Mouse (Mus musculus) midbrain, embryonic 15.5 days (tissue): ENCODE measurements around the gene Spo11. TPM values are rescaled to one million over a fixed set of nuclear protein-coding genes. Genes with fewer than 3 reads are reported as not detected.

Experiments
- ATAC-seq: fragments of 200-750 bp; cut with Nextera tagmentation; replicated peaks from 2 replicates; pipeline ENCODE4 v1.8.0; 2017; ENCODE audit warnings: moderate TSS enrichment
- H3K27ac ChIP-seq: fragments of 300-500 bp; sonication (generic); 2 replicates; pipeline ENCODE4 v1.5.1; 2015; ENCODE audit warnings: mild to moderate bottlenecking, inconsistent platforms
- H3K27me3 ChIP-seq: fragments of 300-500 bp; sonication (generic); replicated peaks from 2 replicates; pipeline ENCODE4 v1.6.1; 2015; ENCODE audit warnings: inconsistent platforms
- H3K36me3 ChIP-seq: fragments of 300-500 bp; sonication (generic); replicated peaks from 2 replicates; pipeline ENCODE4 v1.6.1; 2015; ENCODE audit warnings: inconsistent platforms
- H3K4me1 ChIP-seq: fragments of 300-500 bp; sonication (generic); 2 replicates; pipeline ENCODE4 v1.6.1; 2015; ENCODE audit warnings: inconsistent platforms
- H3K4me2 ChIP-seq: fragments of 300-500 bp; sonication (generic); 2 replicates; pipeline ENCODE4 v1.6.1; 2015; ENCODE audit warnings: inconsistent platforms, mild to moderate bottlenecking, moderate library complexity
- H3K4me3 ChIP-seq: fragments of 300-500 bp; sonication (generic); 2 replicates; pipeline ENCODE4 v1.5.1; 2015; ENCODE audit warnings: mild to moderate bottlenecking, inconsistent platforms
- H3K9ac ChIP-seq: fragments of 300-500 bp; sonication (generic); 2 replicates; pipeline ENCODE4 v1.6.1; 2015; ENCODE audit warnings: mild to moderate bottlenecking, inconsistent platforms
- H3K9me3 ChIP-seq: fragments of 300-500 bp; sonication (generic); 2 replicates; pipeline ENCODE4 v1.6.1; 2016; ENCODE audit warnings: inconsistent platforms
- whole genome bisulfite sequencing: fragments of 180-500 bp; shearing (Covaris S2); methylation state at CpG from one replicate; pipeline ENCODE4 v1.1.7; 2015; ENCODE audit warnings: mixed read lengths; 5-methylcytosine and 5-hydroxymethylcytosine counted together
- polyA plus RNA-seq: library from polyadenylated mRNA; unstranded; fragments of >200 nt; fragmentation: Nextera tagmentation; extraction: Ambion mirVana; gene quantifications from 2 replicates; pipeline ENCODE4 v1.2.1, GENCODE M21; 2015

The Spo11 gene
- polyA plus RNA-seq, 1 experiment from 2014 or later = 1.4 TPM

DNA sequence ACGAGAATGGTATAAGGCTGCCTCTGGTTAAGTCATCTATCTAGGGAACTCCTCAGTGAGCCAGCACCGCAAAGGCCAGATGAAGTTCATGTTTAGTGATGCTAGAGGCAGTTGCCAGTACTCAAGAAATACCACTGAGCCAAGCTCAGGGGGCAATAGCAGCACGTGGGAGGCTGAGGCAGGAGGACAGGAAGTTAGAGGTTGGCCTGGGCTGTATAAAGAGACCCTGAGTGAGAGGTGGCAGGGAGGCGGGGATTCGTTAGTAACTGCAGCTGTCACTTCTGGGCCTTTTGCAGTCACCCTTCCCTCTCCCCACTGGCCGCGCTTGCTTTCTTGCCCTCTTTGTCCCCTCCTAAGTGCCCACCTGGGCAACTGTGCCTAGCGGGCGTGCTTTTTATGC, 41.8 kb downstream of the Spo11 start:
- Histone ChIP-seq H3K4me3 (peak overlapping the region; percentile 35), H3K9ac (no peak overlapping the region), H3K27ac (no peak overlapping the region), H3K4me2 (peak overlapping the region; percentile 73), H3K9me3 (no peaks in the 10 kb centered on the region), H3K4me1 (peaks cover 33% of the 10 kb centered on the region), H3K36me3 (0 out of 2 replicates have a peak, but pooled peaks cover 9% of the 10 kb centered on the region), H3K27me3 (peaks cover 28% of the 10 kb centered on the region)
- ATAC-seq = no peak
- 13% methylated on average over 9 of the region's 9 CpGs for WGBS

DNA sequence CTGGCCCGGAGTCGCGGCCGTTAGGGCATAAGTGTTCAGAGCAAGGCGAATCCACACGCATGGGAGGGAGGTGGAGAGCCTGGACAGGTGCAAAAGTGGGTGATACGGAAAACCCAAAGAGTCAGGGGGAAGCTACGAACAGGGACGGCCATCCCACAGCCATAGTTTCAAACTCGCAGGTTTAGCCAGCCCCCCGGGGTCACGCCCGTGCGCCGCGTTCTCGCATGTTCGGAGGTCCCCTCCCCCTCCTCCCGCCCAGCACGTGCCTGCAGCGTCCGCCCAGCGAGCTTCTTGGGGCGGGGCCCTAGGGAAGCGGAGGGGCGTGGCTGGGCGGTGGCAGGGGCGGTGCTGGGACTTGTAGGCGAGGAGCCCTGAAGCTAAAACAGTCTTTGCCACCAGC, 42.3 kb downstream of the Spo11 start:
- WGBS = 1% methylated on average over 29 of the region's 29 CpGs

DNA sequence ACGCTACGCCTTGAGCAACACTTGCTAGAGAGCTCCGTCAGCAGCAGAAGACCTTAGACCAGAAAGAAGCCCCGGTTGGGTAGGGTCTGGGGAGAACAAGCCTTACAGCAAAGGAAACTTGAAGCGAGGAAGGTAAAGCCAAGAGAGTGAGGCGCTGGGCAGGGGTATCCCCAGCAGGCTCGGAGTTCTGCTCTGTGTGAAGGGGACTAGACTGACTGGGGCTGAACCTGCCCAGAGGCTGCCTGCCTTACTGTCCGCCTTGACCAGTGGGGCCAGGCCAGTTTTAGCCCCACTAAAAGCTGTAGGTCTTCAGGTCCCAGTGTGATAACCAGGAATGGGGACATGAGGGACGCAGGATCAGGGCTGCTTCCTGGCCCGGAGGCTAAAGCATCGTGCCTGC, 42.9 kb downstream of the Spo11 start, which contains the start of gene Rbm38:
TSS of gene Rbm38 (plus strand) at position 69 of the 400 bp plus-strand sequence.
- ATAC-seq = no peak
- Histone ChIP-seq H3K4me1 (peaks cover 44% of the 10 kb centered on the region), H3K4me2 (peak within 1 kb of the TSS; percentile 73), H3K9ac (0 out of 2 replicates have a peak within 1 kb of the TSS, but pooled peaks have one; percentile 5), H3K36me3 (0 out of 2 replicates have a peak, but pooled peaks cover under 1% of the 10 kb centered on the region), H3K4me3 (peak within 1 kb of the TSS; percentile 79), H3K27ac (no peak within 1 kb of the TSS), H3K27me3 (peaks cover 28% of the 10 kb centered on the region), H3K9me3 (no peaks in the 10 kb centered on the region)
- 24% methylated on average over 11 of the region's 11 CpGs for WGBS

More for the DNA sequence above, 42.3 kb downstream of the Spo11 start:
- H3K4me1 ChIP-seq = peaks cover 38% of the 10 kb centered on the region
- H3K36me3 ChIP-seq = 0 out of 2 replicates have a peak, but pooled peaks cover 5% of the 10 kb centered on the region
- H3K9ac ChIP-seq = 0 out of 2 replicates have a peak overlapping the region, but pooled peaks have one; percentile 5
- peak overlapping the region; percentile 35 for H3K4me3 ChIP-seq
- ATAC-seq = peak; percentile 22; the same call in 1 of the 2 replicates
- no peak overlapping the region for H3K27ac ChIP-seq
- no peaks in the 10 kb centered on the region for H3K9me3 ChIP-seq
- peaks cover 28% of the 10 kb centered on the region for H3K27me3 ChIP-seq
- peak overlapping the region; percentile 73 for H3K4me2 ChIP-seq

DNA sequence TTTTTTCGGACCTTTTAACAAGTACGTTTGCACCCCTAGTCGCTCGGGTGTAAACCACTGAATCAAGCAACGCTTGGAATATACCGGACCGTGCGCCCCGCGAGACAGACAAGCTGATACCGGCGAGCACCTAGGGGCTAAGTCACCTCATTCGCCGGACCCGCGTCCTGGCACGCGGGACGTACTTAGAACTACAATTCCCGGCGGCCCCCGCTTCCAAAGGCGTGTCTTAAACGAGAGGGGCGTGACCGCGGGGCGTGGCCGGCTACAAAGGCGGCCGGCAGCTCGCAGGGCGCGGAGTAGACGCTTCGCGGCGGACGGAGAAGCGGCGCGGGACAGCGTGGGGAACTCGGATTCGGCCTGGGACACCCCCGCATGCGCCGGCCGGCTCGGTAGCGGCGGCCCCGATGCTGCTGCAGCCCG, 44.1 kb downstream of the Spo11 start:
- no peaks in the 10 kb centered on the region for H3K36me3 ChIP-seq
- peak; percentile 87 for ATAC-seq
- H3K4me1 ChIP-seq = peaks cover 48% of the 10 kb centered on the region
- peaks cover 28% of the 10 kb centered on the region for H3K27me3 ChIP-seq
- under 1% methylated on average over 51 of the region's 54 CpGs for WGBS
- H3K9ac ChIP-seq = peak overlapping the region; percentile 64
- peak overlapping the region; percentile 79 for H3K4me3 ChIP-seq
- peak overlapping the region; percentile 59 for H3K4me2 ChIP-seq
- H3K27ac ChIP-seq = peak overlapping the region; percentile 61
- no peaks in the 10 kb centered on the region for H3K9me3 ChIP-seq

DNA sequence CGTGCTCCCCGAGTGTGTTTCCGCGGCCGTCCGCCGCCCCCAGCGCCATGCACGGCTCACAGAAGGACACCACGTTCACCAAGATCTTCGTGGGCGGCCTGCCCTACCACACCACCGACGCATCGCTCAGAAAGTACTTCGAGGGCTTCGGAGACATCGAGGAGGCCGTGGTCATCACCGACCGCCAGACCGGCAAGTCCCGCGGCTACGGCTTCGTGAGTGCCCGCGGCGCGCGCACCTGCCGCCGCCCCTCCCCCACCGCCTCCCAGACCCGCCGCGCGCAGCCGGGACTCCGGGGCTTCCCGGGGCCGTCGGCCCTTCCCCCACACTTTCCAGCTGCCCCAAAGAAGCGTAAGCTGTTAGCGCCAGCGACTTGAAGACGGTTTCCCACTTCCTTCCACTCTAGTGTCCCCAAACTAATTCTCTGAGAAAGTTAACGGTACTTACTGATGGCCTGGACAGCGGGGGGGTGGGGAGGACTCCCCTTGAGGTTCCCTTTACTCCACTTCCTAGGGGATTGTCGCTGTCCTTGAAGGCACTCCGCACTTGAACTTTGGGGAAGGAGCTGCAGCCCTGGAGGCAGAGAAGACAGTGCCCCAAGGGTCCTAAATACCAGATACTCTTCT, 44.7 kb downstream of the Spo11 start:
- Histone ChIP-seq H3K4me2 (peak overlapping the region; percentile 59), H3K27me3 (peaks cover 28% of the 10 kb centered on the region), H3K27ac (peak overlapping the region; percentile 61), H3K36me3 (no peaks in the 10 kb centered on the region), H3K4me1 (peaks cover 51% of the 10 kb centered on the region), H3K9me3 (no peaks in the 10 kb centered on the region), H3K9ac (peak overlapping the region; percentile 64), H3K4me3 (peak overlapping the region; percentile 79)
- WGBS = under 1% methylated on average over 51 of the region's 51 CpGs
- peak; percentile 63 for ATAC-seq

DNA sequence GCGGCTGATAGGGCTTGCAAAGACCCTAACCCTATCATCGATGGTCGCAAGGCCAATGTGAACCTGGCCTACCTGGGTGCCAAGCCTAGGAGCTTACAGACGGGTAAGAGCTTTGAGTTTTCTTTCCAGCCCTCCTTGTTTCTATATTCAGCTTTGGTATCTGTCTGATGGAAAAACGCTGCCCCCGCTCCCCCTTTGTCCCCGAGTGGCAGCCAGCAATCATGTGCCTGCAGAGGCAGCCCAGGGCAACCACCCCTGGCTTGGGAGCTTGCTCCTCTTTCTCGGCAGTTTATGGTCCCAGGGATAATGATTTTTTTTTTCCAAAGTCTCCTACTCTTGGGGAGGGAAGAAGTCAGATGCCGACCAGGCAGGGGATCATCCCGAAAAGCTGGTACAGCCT, 45.3 kb downstream of the Spo11 start:
- ATAC-seq = no peak
- peak overlapping the region; percentile 59 for H3K4me2 ChIP-seq
- peaks cover 51% of the 10 kb centered on the region for H3K4me1 ChIP-seq
- no peaks in the 10 kb centered on the region for H3K9me3 ChIP-seq
- H3K4me3 ChIP-seq = peak overlapping the region; percentile 79
- peak overlapping the region; percentile 64 for H3K9ac ChIP-seq
- no peak overlapping the region for H3K27ac ChIP-seq
- WGBS = 21% methylated on average over 10 of the region's 10 CpGs
- no peaks in the 10 kb centered on the region for H3K36me3 ChIP-seq
- H3K27me3 ChIP-seq = peaks cover 28% of the 10 kb centered on the region

DNA sequence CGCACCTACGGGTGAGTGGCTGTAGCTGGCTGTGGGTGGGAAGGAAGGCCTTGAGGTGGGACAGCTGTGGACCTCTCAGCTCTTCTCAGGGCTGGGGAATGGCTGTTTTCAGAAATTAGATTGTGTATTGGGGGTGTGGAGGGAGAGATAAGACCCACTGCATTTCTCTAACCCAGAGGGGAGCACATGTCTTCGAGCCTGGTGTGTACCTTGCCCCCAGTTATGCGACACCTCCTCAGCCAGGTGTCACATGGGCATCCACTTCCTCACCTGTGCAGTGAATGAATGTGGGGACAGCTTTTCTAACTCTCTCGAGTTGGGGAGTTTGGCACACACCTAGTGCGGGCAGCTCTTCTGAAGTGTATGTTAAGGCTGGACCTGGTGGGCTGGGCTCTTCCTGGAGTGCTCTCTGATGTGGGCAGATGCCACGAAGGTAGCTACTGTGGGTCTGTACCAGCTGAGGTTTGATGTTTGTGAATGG, 45.9 kb downstream of the Spo11 start:
- peak overlapping the region; percentile 59 for H3K4me2 ChIP-seq
- H3K9ac ChIP-seq = no peak overlapping the region
- H3K27me3 ChIP-seq = peaks cover 28% of the 10 kb centered on the region
- WGBS = 82% methylated on average over 7 of the region's 7 CpGs
- 0 out of 2 replicates have a peak overlapping the region, but pooled peaks have one; percentile 79 for H3K4me3 ChIP-seq
- no peaks in the 10 kb centered on the region for H3K9me3 ChIP-seq
- no peak for ATAC-seq
- no peaks in the 10 kb centered on the region for H3K36me3 ChIP-seq
- no peak overlapping the region for H3K27ac ChIP-seq
- H3K4me1 ChIP-seq = peaks cover 53% of the 10 kb centered on the region

DNA sequence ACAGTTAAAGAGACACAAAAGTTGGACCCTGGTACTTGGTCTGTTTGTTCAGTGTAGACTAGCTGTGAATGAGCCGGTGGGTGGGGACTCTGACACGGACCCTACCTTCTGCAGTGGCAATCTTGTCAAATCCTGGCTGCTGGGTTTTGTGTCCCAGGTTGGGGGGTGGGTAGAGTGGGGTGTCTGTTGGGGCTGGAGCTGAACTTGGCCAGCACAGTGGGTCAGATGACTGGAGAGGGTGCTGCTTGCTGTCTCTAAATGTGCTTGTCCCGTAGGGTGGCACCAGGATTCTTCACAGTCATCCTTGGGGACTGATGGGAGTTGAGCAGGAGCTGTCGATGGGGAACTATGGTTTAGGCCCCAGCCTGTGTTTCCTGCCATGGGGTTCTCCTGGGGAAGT, 46.5 kb downstream of the Spo11 start:
- Histone ChIP-seq H3K27ac (no peak overlapping the region), H3K9ac (no peak overlapping the region), H3K4me2 (no peak overlapping the region), H3K4me3 (no peak overlapping the region), H3K4me1 (peaks cover 53% of the 10 kb centered on the region), H3K27me3 (peaks cover 23% of the 10 kb centered on the region), H3K9me3 (no peaks in the 10 kb centered on the region), H3K36me3 (no peaks in the 10 kb centered on the region)
- ATAC-seq = no peak
- 84% methylated on average over 4 of the region's 4 CpGs for WGBS

DNA sequence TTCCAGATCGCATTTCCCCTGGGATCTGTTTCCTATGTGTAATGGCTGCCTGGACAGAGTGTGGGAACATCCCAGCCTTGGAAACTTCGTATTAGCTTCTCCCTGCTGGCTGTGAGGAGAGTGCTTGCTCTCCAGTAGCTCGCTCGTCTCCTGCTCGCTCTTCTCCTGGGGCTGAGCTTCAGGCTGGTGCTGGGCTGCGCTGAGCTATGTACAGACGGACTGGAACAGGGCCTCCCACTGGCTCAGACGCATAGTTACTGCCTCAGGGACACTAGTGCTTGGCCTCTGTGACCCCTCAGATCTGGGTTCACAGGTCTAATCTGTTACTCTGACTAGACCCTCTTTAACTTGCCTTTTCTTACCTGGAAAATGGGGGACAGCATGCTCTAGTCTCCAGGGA, 46.9 kb downstream of the Spo11 start:
- Histone ChIP-seq H3K4me3 (no peak overlapping the region), H3K36me3 (no peaks in the 10 kb centered on the region), H3K4me1 (peaks cover 53% of the 10 kb centered on the region), H3K27me3 (peaks cover 18% of the 10 kb centered on the region), H3K9ac (no peak overlapping the region), H3K27ac (no peak overlapping the region), H3K4me2 (no peak overlapping the region), H3K9me3 (no peaks in the 10 kb centered on the region)
- no peak for ATAC-seq
- WGBS = 77% methylated on average over 8 of the region's 8 CpGs

DNA sequence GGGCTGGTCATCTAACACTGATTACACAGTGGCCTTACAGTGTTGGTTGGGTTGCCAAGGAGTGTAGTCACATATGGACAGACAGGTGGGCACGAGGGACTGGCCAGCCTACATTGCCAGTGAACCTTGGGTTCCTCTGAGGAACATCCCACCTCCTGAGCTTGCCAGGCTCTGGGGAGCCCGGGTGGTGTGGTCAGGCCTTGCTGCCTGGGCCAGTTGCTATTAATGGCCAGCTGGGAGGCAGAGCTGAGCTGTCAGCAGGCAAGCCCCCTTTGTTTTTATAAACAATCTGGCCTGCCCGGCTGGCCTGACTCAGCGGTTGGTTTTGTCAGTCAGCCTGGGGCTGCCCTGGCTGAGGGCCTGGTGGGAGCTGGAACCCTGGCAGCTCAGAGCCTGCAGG, 47.4 kb downstream of the Spo11 start:
- Histone ChIP-seq H3K4me1 (peaks cover 48% of the 10 kb centered on the region), H3K27me3 (peaks cover 14% of the 10 kb centered on the region), H3K36me3 (no peaks in the 10 kb centered on the region), H3K27ac (no peak overlapping the region), H3K4me2 (no peak overlapping the region), H3K4me3 (no peak overlapping the region), H3K9me3 (no peaks in the 10 kb centered on the region), H3K9ac (no peak overlapping the region)
- WGBS = 27% methylated on average over 4 of the region's 4 CpGs
- no peak for ATAC-seq

DNA sequence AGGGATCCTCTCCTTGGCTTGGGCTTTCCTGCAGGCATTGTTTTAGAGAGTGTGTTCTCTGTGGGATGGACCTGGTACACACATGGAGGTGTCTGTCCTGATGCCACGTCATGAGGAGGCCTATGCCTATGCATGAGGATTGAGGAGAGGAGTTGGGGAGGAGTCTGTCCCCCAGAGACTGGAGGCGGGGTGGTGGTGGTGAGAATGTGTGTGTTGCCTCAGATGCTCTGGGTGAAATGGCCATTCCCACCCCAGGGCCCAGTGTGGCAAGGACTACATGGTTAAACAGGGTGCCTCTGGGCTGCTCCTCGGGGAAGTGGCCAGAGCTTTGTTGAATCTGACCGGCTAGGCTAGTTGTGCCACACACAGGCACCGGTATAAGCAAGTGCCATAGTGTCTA, 48.8 kb downstream of the Spo11 start:
- 82% methylated on average over 5 of the region's 5 CpGs for WGBS
- no peaks in the 10 kb centered on the region for H3K36me3 ChIP-seq
- ATAC-seq = no peak

DNA sequence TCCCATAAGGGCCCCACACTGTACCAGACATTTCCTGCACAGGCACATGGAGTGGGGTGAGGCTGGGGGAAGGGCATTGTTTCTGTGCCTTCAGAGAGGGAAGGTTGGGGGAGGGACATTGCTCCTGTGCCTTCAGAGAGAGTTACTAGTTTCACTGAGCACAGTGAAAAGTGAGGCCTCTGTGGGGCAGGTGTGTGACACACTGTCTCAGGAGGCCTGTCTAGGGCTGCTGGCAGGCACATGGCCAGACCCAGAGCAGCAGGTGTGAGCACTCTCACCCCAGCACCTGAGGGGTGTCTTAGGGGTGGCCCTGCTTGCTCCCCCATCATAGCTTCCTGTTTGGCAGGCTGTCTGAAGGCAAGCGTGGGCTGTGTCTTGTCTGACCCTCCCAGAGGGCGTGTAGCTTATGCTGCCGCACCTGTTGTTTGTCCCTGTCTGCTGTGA, 49.2 kb downstream of the Spo11 start:
- 89% methylated on average over 3 of the region's 3 CpGs for WGBS
- Histone ChIP-seq H3K27ac (no peak overlapping the region), H3K4me1 (peaks cover 41% of the 10 kb centered on the region), H3K4me2 (no peak overlapping the region), H3K36me3 (no peaks in the 10 kb centered on the region), H3K9me3 (no peaks in the 10 kb centered on the region), H3K27me3 (no peaks in the 10 kb centered on the region), H3K9ac (no peak overlapping the region), H3K4me3 (no peak overlapping the region)
- ATAC-seq = no peak

More for the DNA sequence above, 48.8 kb downstream of the Spo11 start:
- no peak overlapping the region for H3K4me3 ChIP-seq
- no peak overlapping the region for H3K27ac ChIP-seq
- H3K4me1 ChIP-seq = peaks cover 41% of the 10 kb centered on the region
- H3K4me2 ChIP-seq = no peak overlapping the region
- no peaks in the 10 kb centered on the region for H3K9me3 ChIP-seq
- no peak overlapping the region for H3K9ac ChIP-seq
- peaks cover under 1% of the 10 kb centered on the region for H3K27me3 ChIP-seq
